Mouse (Mus musculus) fibroblast of lung, adult 2 months (primary cell): Measurements from ENCODE around the gene Me3.
A peak's percentile ranks its signal among the peaks of the same experiment; 100 is the strongest.

Experiments used
- DNase-seq: peaks from one replicate; pipeline ENCODE4 v3.0.0-alpha.2; 2011; ENCODE audit warnings: low read depth

Me3 gene

GRCm38 (mm10) chr7:89632342-89633251, at the start of gene Me3:
Gene Me3 (plus strand): TSS chr7:89632392.
- peak; percentile 62 for DNase-seq

GRCm38 (mm10) chr7:89590039-89590438, 42.2 kb upstream of the Me3 start:
- no peak for DNase-seq

GRCm38 (mm10) chr7:89590542-89591251, 41.5 kb upstream of the Me3 start:
- no peak for DNase-seq

GRCm38 (mm10) chr7:89595813-89596212, 36.4 kb upstream of the Me3 start:
- DNase-seq, result no peak

GRCm38 (mm10) chr7:89605589-89606536, 26.3 kb upstream of the Me3 start:
- DNase-seq, result peak; percentile 58

GRCm38 (mm10) chr7:89607329-89607728, 24.9 kb upstream of the Me3 start:
- DNase-seq, result peak; percentile 57

- DNase-seq, result peak; percentile 73
Measured at GRCm38 (mm10) chr7:89611236-89611635, 21.0 kb upstream of the Me3 start.

- DNase-seq, result no peak
Measured at GRCm38 (mm10) chr7:89616235-89616634, 16.0 kb upstream of the Me3 start.

- DNase-seq, result no peak
Measured at GRCm38 (mm10) chr7:89623331-89623730, 8.9 kb upstream of the Me3 start.

- no peak for DNase-seq
Measured at GRCm38 (mm10) chr7:89627393-89627792, 4.8 kb upstream of the Me3 start.

GRCm38 (mm10) chr7:89628006-89628405, 4.2 kb upstream of the Me3 start:
- DNase-seq, result no peak

GRCm38 (mm10) chr7:89629006-89629405, 3.2 kb upstream of the Me3 start:
- no peak for DNase-seq

GRCm38 (mm10) chr7:89629914-89630313, 2.3 kb upstream of the Me3 start:
- DNase-seq, result no peak

- DNase-seq, result peak; percentile 38
Measured at GRCm38 (mm10) chr7:89630796-89631195, 1.4 kb upstream of the Me3 start.

GRCm38 (mm10) chr7:89640533-89640932, 8.3 kb downstream of the Me3 start:
- no peak for DNase-seq

GRCm38 (mm10) chr7:89640944-89641661, 8.9 kb downstream of the Me3 start:
- no peak for DNase-seq

GRCm38 (mm10) chr7:89645015-89645414, 12.8 kb downstream of the Me3 start:
- DNase-seq, result no peak

- DNase-seq, result no peak
Measured at GRCm38 (mm10) chr7:89647864-89648263, 15.7 kb downstream of the Me3 start.

GRCm38 (mm10) chr7:89657183-89657582, 25.0 kb downstream of the Me3 start:
- DNase-seq, result no peak

GRCm38 (mm10) chr7:89657692-89658212, 25.6 kb downstream of the Me3 start:
- DNase-seq, result no peak

GRCm38 (mm10) chr7:89664197-89664596, 32.0 kb downstream of the Me3 start:
- DNase-seq, result peak; percentile 72
